Mouse (Mus musculus): ENCODE results near the gene Bcl7a. TPM values are rescaled to one million over a fixed set of nuclear protein-coding genes. Genes with fewer than 3 reads are reported as not detected.

The Bcl7a gene
- polyA plus RNA-seq, 1 experiment from 2014 or later, result 41.8 TPM

DNA sequence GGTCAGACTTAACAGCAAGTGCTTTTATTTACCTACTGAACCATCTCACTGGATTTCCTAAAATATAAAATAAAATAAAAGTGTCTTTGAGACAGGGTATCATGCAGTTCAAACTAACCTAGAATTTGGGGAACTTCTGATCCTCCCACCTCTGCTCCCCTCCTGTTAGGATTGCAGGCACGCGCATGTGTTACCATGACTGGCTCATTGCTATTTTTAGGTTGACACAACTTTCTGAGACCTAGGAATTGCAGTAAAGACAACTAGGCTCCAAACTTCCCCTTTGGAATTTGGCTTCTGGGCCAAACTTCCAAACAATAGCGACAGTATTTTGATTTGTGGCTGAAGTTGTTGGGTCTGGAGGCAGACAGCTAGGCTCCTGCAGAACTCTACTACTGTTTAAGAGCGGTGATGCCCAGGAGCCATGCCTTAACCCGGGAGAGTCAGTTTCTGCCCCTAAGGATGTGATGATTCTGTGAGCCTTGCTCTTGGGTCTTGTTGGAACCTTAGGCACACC, 50.2 kb downstream of the Bcl7a start:
- Histone ChIP-seq H3K4me1 (peaks cover 74% of the 10 kb centered on the region), H3K27ac (peak overlapping the region; percentile 93)

GRCm38 (mm10) chr5:123394303-123394956, 50.8 kb downstream of the Bcl7a start, which contains the start of gene Mlxip:
Mlxip (plus strand) TSS chr5:123394798.
- under 1% methylated on average over 49 of the region's 50 CpGs for WGBS
- H3K27me3 ChIP-seq (ENCODE audit: poor library complexity, severe bottlenecking), result no peaks in the 10 kb centered on the region
- H3K36me3 ChIP-seq (replicated peaks), result 0 out of 2 replicates have a peak, but pooled peaks cover 11% of the 10 kb centered on the region
- H3K4me3 ChIP-seq, result peak within 1 kb of the TSS; percentile 71
- DNase-seq (ENCODE audit: extremely low spot score, low spot score), result peak; percentile 95
- H3K27ac ChIP-seq, result peak within 1 kb of the TSS; percentile 93
- H3K4me1 ChIP-seq, result peaks cover 68% of the 10 kb centered on the region
- no peaks in the 10 kb centered on the region for H3K9me3 ChIP-seq

More for the DNA sequence above, 50.2 kb downstream of the Bcl7a start:
- H3K9me3 ChIP-seq, result no peaks in the 10 kb centered on the region
- 0 out of 2 replicates have a peak, but pooled peaks cover 11% of the 10 kb centered on the region for H3K36me3 ChIP-seq (replicated peaks)
- peak overlapping the region; percentile 71 for H3K4me3 ChIP-seq
- no peaks in the 10 kb centered on the region for H3K27me3 ChIP-seq (ENCODE audit: poor library complexity, severe bottlenecking)
- 27% methylated on average over 5 of the region's 5 CpGs for WGBS
- no peak for DNase-seq (ENCODE audit: extremely low spot score, low spot score)

GRCm38 (mm10) chr5:123394957-123395881, 51.6 kb downstream of the Bcl7a start:
- H3K9me3 ChIP-seq, result no peaks in the 10 kb centered on the region
- WGBS, result under 1% methylated on average over 65 of the region's 65 CpGs
- no peaks in the 10 kb centered on the region for H3K27me3 ChIP-seq (ENCODE audit: poor library complexity, severe bottlenecking)
- H3K4me1 ChIP-seq, result peaks cover 60% of the 10 kb centered on the region
- DNase-seq (ENCODE audit: extremely low spot score, low spot score), result peak; percentile 30
- 0 out of 2 replicates have a peak, but pooled peaks cover 11% of the 10 kb centered on the region for H3K36me3 ChIP-seq (replicated peaks)
- peak overlapping the region; percentile 93 for H3K27ac ChIP-seq
- peak overlapping the region; percentile 71 for H3K4me3 ChIP-seq

DNA sequence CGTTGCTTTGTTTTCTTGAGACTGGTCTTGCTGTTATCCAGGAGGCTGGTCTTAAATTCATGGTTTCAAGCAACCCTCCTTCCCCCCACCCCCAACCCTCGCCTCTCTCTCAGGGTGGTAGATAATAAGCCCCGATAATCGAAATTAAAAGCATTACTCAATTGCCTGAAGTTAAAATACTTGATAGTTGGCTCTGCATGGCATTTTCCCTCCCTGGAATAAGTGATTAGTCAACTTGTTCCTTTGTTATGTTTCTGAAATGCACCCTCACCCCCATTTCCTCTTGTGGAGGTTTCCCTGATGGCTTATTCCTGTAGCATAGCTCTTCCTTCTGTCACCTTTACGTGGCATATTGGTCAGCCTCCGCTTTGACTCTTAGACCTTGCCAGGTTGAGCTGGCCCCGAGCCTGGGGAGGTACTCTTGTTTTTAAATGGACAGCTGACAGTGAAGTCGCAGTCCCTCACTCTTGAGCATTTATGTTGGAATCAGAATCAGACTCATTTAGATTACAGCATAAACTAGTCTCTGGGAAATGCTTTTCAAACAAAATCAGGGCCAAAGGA, 53.3 kb downstream of the Bcl7a start:
- no peak overlapping the region for H3K27ac ChIP-seq
- H3K9me3 ChIP-seq, result no peaks in the 10 kb centered on the region
- peaks cover 45% of the 10 kb centered on the region for H3K4me1 ChIP-seq
- DNase-seq (ENCODE audit: extremely low spot score, low spot score), result no peak
- 0 out of 2 replicates have a peak, but pooled peaks cover 11% of the 10 kb centered on the region for H3K36me3 ChIP-seq (replicated peaks)
- peak overlapping the region; percentile 71; the same call in 1 of the 2 replicates for H3K4me3 ChIP-seq
- no peaks in the 10 kb centered on the region for H3K27me3 ChIP-seq (ENCODE audit: poor library complexity, severe bottlenecking)
- WGBS, result 85% methylated on average over 8 of the region's 8 CpGs

DNA sequence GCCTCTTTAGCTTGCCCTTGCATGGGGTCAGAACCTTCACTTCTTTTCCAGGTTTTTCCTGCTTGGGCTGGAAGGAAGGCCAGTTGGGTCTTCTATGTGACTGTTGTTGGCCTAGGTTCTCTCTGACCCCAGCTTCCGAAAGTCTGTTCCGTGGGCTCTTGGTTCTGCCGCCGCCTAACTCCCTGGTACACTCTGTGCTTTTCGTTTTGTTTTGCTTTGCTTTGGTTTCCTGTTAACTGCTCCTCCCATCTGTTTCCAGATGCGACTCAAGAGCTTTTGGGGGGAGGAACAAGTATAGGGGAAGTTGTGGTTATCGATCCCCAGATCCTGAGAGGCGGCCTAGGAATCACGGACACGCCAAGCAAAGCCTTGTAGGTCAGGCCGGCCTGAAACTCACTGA, 54.2 kb downstream of the Bcl7a start:
- H3K4me3 ChIP-seq, result peak overlapping the region; percentile 16; the same call in 1 of the 2 replicates
- 83% methylated on average over 11 of the region's 11 CpGs for WGBS

GRCm38 (mm10) chr5:123398856-123399498, 55.3 kb downstream of the Bcl7a start:
- 95% methylated on average over 4 of the region's 4 CpGs for WGBS
- Histone ChIP-seq H3K36me3 (replicated peaks) (0 out of 2 replicates have a peak, but pooled peaks cover 13% of the 10 kb centered on the region), H3K4me1 (peaks cover 38% of the 10 kb centered on the region), H3K27me3 (ENCODE audit: poor library complexity, severe bottlenecking) (no peaks in the 10 kb centered on the region), H3K9me3 (no peaks in the 10 kb centered on the region), H3K27ac (no peak overlapping the region), H3K4me3 (no peak overlapping the region)
- DNase-seq (ENCODE audit: extremely low spot score, low spot score), result no peak

More for the DNA sequence above, 54.2 kb downstream of the Bcl7a start:
- Histone ChIP-seq H3K4me1 (peaks cover 45% of the 10 kb centered on the region), H3K27me3 (ENCODE audit: poor library complexity, severe bottlenecking) (no peaks in the 10 kb centered on the region), H3K36me3 (replicated peaks) (0 out of 2 replicates have a peak, but pooled peaks cover 13% of the 10 kb centered on the region), H3K9me3 (no peaks in the 10 kb centered on the region), H3K27ac (no peak overlapping the region)
- DNase-seq (ENCODE audit: extremely low spot score, low spot score), result no peak

GRCm38 (mm10) chr5:123404480-123404879, 60.8 kb downstream of the Bcl7a start:
- 96% methylated on average over 3 of the region's 3 CpGs for WGBS
- no peaks in the 10 kb centered on the region for H3K27me3 ChIP-seq (ENCODE audit: poor library complexity, severe bottlenecking)
- H3K4me3 ChIP-seq, result no peak overlapping the region
- H3K27ac ChIP-seq, result no peak overlapping the region
- DNase-seq (ENCODE audit: extremely low spot score, low spot score), result no peak
- no peaks in the 10 kb centered on the region for H3K9me3 ChIP-seq
- peaks cover 9% of the 10 kb centered on the region for H3K4me1 ChIP-seq
- 0 out of 2 replicates have a peak, but pooled peaks cover 4% of the 10 kb centered on the region for H3K36me3 ChIP-seq (replicated peaks)

- peaks cover 9% of the 10 kb centered on the region for H3K4me1 ChIP-seq
- 62% methylated on average over 2 of the region's 2 CpGs for WGBS
- no peak overlapping the region for H3K27ac ChIP-seq
- no peaks in the 10 kb centered on the region for H3K27me3 ChIP-seq (ENCODE audit: poor library complexity, severe bottlenecking)
- H3K4me3 ChIP-seq, result no peak overlapping the region
- H3K36me3 ChIP-seq (replicated peaks), result peaks cover 21% of the 10 kb centered on the region
- DNase-seq (ENCODE audit: extremely low spot score, low spot score), result no peak
- no peaks in the 10 kb centered on the region for H3K9me3 ChIP-seq
Observed at GRCm38 (mm10) chr5:123406952-123407351, 63.3 kb downstream of the Bcl7a start.

- no peak overlapping the region for H3K4me3 ChIP-seq
- peaks cover 9% of the 10 kb centered on the region for H3K4me1 ChIP-seq
- no peak overlapping the region for H3K27ac ChIP-seq
- no peaks in the 10 kb centered on the region for H3K27me3 ChIP-seq (ENCODE audit: poor library complexity, severe bottlenecking)
- no peaks in the 10 kb centered on the region for H3K9me3 ChIP-seq
- H3K36me3 ChIP-seq (replicated peaks), result peaks cover 19% of the 10 kb centered on the region
- 63% methylated on average over 3 of the region's 3 CpGs for WGBS
- DNase-seq (ENCODE audit: extremely low spot score, low spot score), result no peak
Observed at GRCm38 (mm10) chr5:123408176-123408575, 64.5 kb downstream of the Bcl7a start.

DNA sequence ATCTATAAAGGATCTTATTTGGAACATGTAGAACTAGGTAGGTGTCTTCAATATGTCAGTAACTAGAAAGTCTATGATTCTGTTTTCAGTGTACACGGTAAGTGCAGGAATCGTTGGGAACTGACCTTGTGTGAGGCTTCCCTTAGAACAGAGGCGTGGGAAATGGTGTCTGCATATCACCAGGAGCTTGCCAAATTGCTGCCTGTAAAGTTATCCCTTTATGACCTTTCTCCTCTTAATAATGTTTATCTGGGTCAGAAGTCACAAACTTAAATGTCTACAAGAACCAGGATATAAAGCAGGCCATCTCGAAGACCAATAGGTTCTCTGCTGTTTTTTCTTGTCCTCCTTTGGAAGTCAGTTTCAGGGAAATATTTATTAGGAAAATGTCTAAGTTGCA, 68.6 kb downstream of the Bcl7a start:
- H3K9me3 ChIP-seq, result no peaks in the 10 kb centered on the region
- H3K27me3 ChIP-seq (ENCODE audit: poor library complexity, severe bottlenecking), result no peaks in the 10 kb centered on the region
- H3K36me3 ChIP-seq (replicated peaks), result peaks cover 19% of the 10 kb centered on the region
- 91% methylated on average over 4 of the region's 4 CpGs for WGBS
- no peak overlapping the region for H3K27ac ChIP-seq
- H3K4me1 ChIP-seq, result peaks cover 29% of the 10 kb centered on the region
- DNase-seq (ENCODE audit: extremely low spot score, low spot score), result no peak
- H3K4me3 ChIP-seq, result no peak overlapping the region

GRCm38 (mm10) chr5:123413866-123414363, 70.3 kb downstream of the Bcl7a start:
- Histone ChIP-seq H3K36me3 (replicated peaks) (peaks cover 19% of the 10 kb centered on the region), H3K4me3 (no peak overlapping the region), H3K9me3 (no peaks in the 10 kb centered on the region), H3K27ac (no peak overlapping the region), H3K27me3 (ENCODE audit: poor library complexity, severe bottlenecking) (no peaks in the 10 kb centered on the region), H3K4me1 (peaks cover 24% of the 10 kb centered on the region)
- 97% methylated on average over 2 of the region's 2 CpGs for WGBS
- no peak for DNase-seq (ENCODE audit: extremely low spot score, low spot score)

- H3K27me3 ChIP-seq (ENCODE audit: poor library complexity, severe bottlenecking), result no peaks in the 10 kb centered on the region
- H3K36me3 ChIP-seq (replicated peaks), result peaks cover under 1% of the 10 kb centered on the region; the same call in 1 of the 2 replicates
- no peak overlapping the region for H3K27ac ChIP-seq
- whole genome bisulfite sequencing, result 90% methylated on average over 3 of the region's 3 CpGs
- no peak overlapping the region for H3K4me3 ChIP-seq
- no peaks in the 10 kb centered on the region for H3K9me3 ChIP-seq
- no peak for DNase-seq (ENCODE audit: extremely low spot score, low spot score)
- H3K4me1 ChIP-seq, result peaks cover 32% of the 10 kb centered on the region
Observed at GRCm38 (mm10) chr5:123416149-123416548, 72.5 kb downstream of the Bcl7a start.
